Mouse (Mus musculus) retina, embryonic 14.5 days (tissue): ENCODE data around the gene Elp6.

Experiments
- DNase-seq: peaks from one replicate; pipeline ENCODE4 v3.0.0-alpha.2; 2015; ENCODE audit warnings: low spot score

The Elp6 gene

GRCm38 (mm10) chr9:110361299-110361698 lies 56.3 kb downstream of the Elp6 start:
- no peak for DNase-seq

- DNase-seq = no peak
These were observed 57.4 kb downstream of the Elp6 start for GRCm38 (mm10) chr9:110362337-110362736.

- DNase-seq = no peak
These were observed 61.8 kb downstream of the Elp6 start for GRCm38 (mm10) chr9:110366746-110367145.

GRCm38 (mm10) chr9:110369860-110370259 lies 64.9 kb downstream of the Elp6 start:
- DNase-seq = no peak
